In genomic region chr19:56754456-56754855, GRCm38 (mm10) we compare ENCODE assay signal across 1 mouse cellular context. TPM values are rescaled to one million over a fixed set of nuclear protein-coding genes. Genes with fewer than 3 reads are reported as not detected.
"Had no signal": no experiment of that assay in that cellular context is flagged by ENCODE, and none has a peak within 500 bp of the region (broad histone marks: within the 10 kb centered on the region; RNA-seq: fewer than 3 reads in every experiment).

No protein-coding gene starts in this region.

RNA-seq across cellular contexts. Expression of gene Adrb1, which starts 32.5 kb away (rescaled TPM):
- total RNA-seq: megakaryocyte-erythroid progenitor cell, adult 5-6 weeks had no signal
